Mouse (Mus musculus) heart, postnatal 0 days (tissue): Measurements from ENCODE around the gene Tspan17. TPM values are rescaled to one million over a fixed set of nuclear protein-coding genes. Genes with fewer than 3 reads are reported as not detected.

Experiments used
- ATAC-seq: fragments of 200-750 bp; cut with Nextera tagmentation; 2 replicates; pipeline ENCODE4 v1.8.0; 2017; ENCODE audit warnings: low read depth, moderate number of reproducible peaks, moderate library complexity; ENCODE audit not compliant: insufficient read depth
- DNase-seq: peaks from one replicate; pipeline ENCODE4 v3.0.0-alpha.2; 2016; ENCODE audit warnings: low spot score
- H3K27ac ChIP-seq: fragments of 300-500 bp; sonication (generic); 2 replicates; pipeline ENCODE4 v1.5.1; 2014; ENCODE audit warnings: low read depth, mild to moderate bottlenecking
- H3K27me3 ChIP-seq: fragments of 300-500 bp; sonication (generic); 2 replicates; pipeline ENCODE4 v1.6.1; 2014; ENCODE audit warnings: low read length, mixed read lengths; ENCODE audit not compliant: control insufficient read depth, insufficient read depth
- H3K36me3 ChIP-seq: fragments of 300-500 bp; sonication (generic); replicated peaks from 2 replicates; pipeline ENCODE4 v1.6.1; 2014; ENCODE audit warnings: low read length, mixed read lengths; ENCODE audit not compliant: control insufficient read depth, insufficient read depth
- H3K4me1 ChIP-seq: fragments of 300-500 bp; sonication (generic); 2 replicates; pipeline ENCODE4 v1.6.1; 2014; ENCODE audit warnings: antibody characterized with exemption; ENCODE audit not compliant: control insufficient read depth, insufficient read depth
- H3K4me2 ChIP-seq: fragments of 300-500 bp; sonication (generic); 2 replicates; pipeline ENCODE4 v1.6.1; 2014; ENCODE audit warnings: low read depth, mild to moderate bottlenecking, low read length, moderate library complexity
- H3K4me3 ChIP-seq: fragments of 300-500 bp; sonication (generic); 2 replicates; pipeline ENCODE4 v1.5.1; 2014; ENCODE audit warnings: low read depth, low read length
- H3K9ac ChIP-seq: fragments of 300-500 bp; sonication (generic); replicated peaks from 2 replicates; pipeline ENCODE4 v1.6.1; 2014; ENCODE audit warnings: low read depth, low read length, mixed read lengths
- H3K9me3 ChIP-seq: fragments of 300-500 bp; sonication (generic); replicated peaks from 2 replicates; pipeline ENCODE4 v1.6.1; 2016; ENCODE audit warnings: low read length; ENCODE audit not compliant: control insufficient read depth
- CTCF ChIP-seq: IDR thresholded peaks from 2 replicates; pipeline ENCODE4 v1.5.1; 2016; ENCODE audit warnings: antibody characterized with exemption, control low read depth, low read depth
- EP300 ChIP-seq: IDR thresholded peaks from 2 replicates; pipeline ENCODE4 v1.6.1; 2016; ENCODE audit warnings: antibody characterized with exemption, low read depth
- WGBS: fragments of 180-500 bp; shearing (Covaris S2); extraction: QIAGEN DNeasy Blood & Tissue Kit; methylation state at CpG from one replicate; pipeline ENCODE4 v1.1.7; 2014; 5-methylcytosine and 5-hydroxymethylcytosine counted together
- polyA plus RNA-seq: library from polyadenylated mRNA; unstranded; fragments of >200 nt; fragmentation: Nextera tagmentation; extraction: Ambion mirVana; gene quantifications from 2 replicates; pipeline ENCODE4 v1.2.1, GENCODE M21; 2015
- total RNA-seq: library from RNA; depleted of rRNA; stranded (reverse); fragments of >200 nt; gene quantifications from 2 replicates; pipeline ENCODE4 v1.2.3, GENCODE M21; 2014; ENCODE audit warnings: low replicate concordance

Tspan17 gene
- total and polyA plus RNA-seq, 2 experiments from 2014 or later, result 7.5 to 7.6 TPM

- peak; percentile 16; the same call in 1 of the 2 replicates for TF ChIP-seq CTCF
- TF ChIP-seq EP300, result no peak
- ATAC-seq (no peak), DNase-seq (no peak)
- WGBS, result 40% methylated on average over 21 of the region's 21 CpGs
- no peaks in the 10 kb centered on the region for H3K9me3 ChIP-seq
- no peak overlapping the region for H3K9ac ChIP-seq
- H3K4me2 ChIP-seq, result no peak overlapping the region
- no peak overlapping the region for H3K27ac ChIP-seq
- H3K36me3 ChIP-seq, result no peaks in the 10 kb centered on the region
- H3K4me3 ChIP-seq, result no peak overlapping the region
- H3K4me1 ChIP-seq, result no peaks in the 10 kb centered on the region
- peaks cover 19% of the 10 kb centered on the region; the same call in 1 of the 2 replicates for H3K27me3 ChIP-seq
These were observed 16.1 kb downstream of the Tspan17 start for GRCm38 (mm10) chr13:54805134-54805838.

GRCm38 (mm10) chr13:54806434-54806976 is 17.3 kb downstream of the Tspan17 start:
- Histone ChIP-seq H3K4me1 (no peaks in the 10 kb centered on the region), H3K4me3 (no peak overlapping the region), H3K36me3 (no peaks in the 10 kb centered on the region), H3K9ac (no peak overlapping the region), H3K9me3 (no peaks in the 10 kb centered on the region), H3K27ac (no peak overlapping the region), H3K4me2 (no peak overlapping the region), H3K27me3 (0 out of 2 replicates have a peak, but pooled peaks cover 14% of the 10 kb centered on the region)
- DNase-seq (no peak), ATAC-seq (no peak)
- 52% methylated on average over 13 of the region's 13 CpGs for WGBS
- no peak for TF ChIP-seq CTCF

- no peaks in the 10 kb centered on the region for H3K36me3 ChIP-seq
- H3K9me3 ChIP-seq, result no peaks in the 10 kb centered on the region
- TF ChIP-seq EP300, result no peak
- TF ChIP-seq CTCF, result no peak
- WGBS, result 62% methylated on average over 12 of the region's 12 CpGs
- no peak overlapping the region for H3K4me2 ChIP-seq
- H3K27me3 ChIP-seq, result 0 out of 2 replicates have a peak, but pooled peaks cover 14% of the 10 kb centered on the region
- no peak for DNase-seq
- H3K27ac ChIP-seq, result no peak overlapping the region
- ATAC-seq, result no peak
- no peak overlapping the region for H3K9ac ChIP-seq
- no peak overlapping the region for H3K4me3 ChIP-seq
- H3K4me1 ChIP-seq, result no peaks in the 10 kb centered on the region
These were observed 18.9 kb downstream of the Tspan17 start for GRCm38 (mm10) chr13:54808067-54808466.

GRCm38 (mm10) chr13:54811476-54811875 is 22.3 kb downstream of the Tspan17 start:
- no peaks in the 10 kb centered on the region for H3K36me3 ChIP-seq

GRCm38 (mm10) chr13:54813381-54813780 is 24.2 kb downstream of the Tspan17 start:
- Histone ChIP-seq H3K9me3 (no peaks in the 10 kb centered on the region), H3K4me2 (no peak overlapping the region), H3K4me1 (no peaks in the 10 kb centered on the region), H3K27me3 (no peaks in the 10 kb centered on the region), H3K9ac (no peak overlapping the region), H3K4me3 (no peak overlapping the region), H3K27ac (no peak overlapping the region), H3K36me3 (no peaks in the 10 kb centered on the region)
- ATAC-seq, result no peak
- WGBS, result 74% methylated on average over 9 of the region's 9 CpGs
- TF ChIP-seq CTCF, result no peak
- DNase-seq, result no peak

More at GRCm38 (mm10) chr13:54811476-54811875, 22.3 kb downstream of the Tspan17 start:
- no peaks in the 10 kb centered on the region for H3K4me1 ChIP-seq
- no peaks in the 10 kb centered on the region for H3K9me3 ChIP-seq
- H3K4me2 ChIP-seq, result no peak overlapping the region
- no peak for TF ChIP-seq EP300
- no peak for TF ChIP-seq CTCF
- H3K9ac ChIP-seq, result no peak overlapping the region
- no peak for DNase-seq
- H3K27ac ChIP-seq, result no peak overlapping the region
- H3K27me3 ChIP-seq, result 0 out of 2 replicates have a peak, but pooled peaks cover 3% of the 10 kb centered on the region
- H3K4me3 ChIP-seq, result no peak overlapping the region
- ATAC-seq, result no peak
- 51% methylated on average over 7 of the region's 7 CpGs for WGBS
